Mouse (Mus musculus): ENCODE measurements around the gene Wnt3a.

The Wnt3a gene

DNA sequence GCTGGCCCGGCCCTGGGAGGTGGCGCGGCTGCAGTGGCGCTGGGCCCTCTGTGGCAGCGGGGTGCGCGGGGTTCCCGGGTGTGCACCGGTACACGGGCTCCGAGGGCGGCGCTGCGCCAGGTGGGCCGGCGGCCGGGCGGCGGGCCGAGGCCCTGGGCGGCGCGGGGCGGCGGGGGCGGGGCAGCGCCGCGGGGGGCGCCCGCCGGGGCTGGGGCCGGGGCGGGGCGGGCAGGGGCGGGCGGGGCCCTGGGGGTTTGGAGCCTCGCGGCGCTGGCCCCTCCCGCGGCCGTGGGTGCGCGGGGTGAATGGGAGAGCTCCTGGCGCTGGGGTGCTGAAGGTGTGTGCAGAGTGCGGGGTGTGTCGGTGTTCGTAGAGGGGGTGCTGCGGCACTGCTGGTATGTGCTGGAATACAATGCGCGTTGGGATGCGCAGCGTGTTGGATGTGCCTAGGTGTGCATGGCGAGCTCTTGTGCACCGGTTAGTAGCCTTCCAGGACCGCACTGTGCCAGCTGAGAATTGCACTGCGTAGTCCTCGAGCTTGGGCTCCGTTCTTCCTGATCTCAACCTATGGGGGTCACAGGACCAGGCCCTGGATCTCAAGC, at the start of gene Wnt3a:
TSS of gene Wnt3a (minus strand) at position 51 of the 602 bp plus-strand sequence.
- no peak for DNase-seq (ENCODE audit: low read depth)

DNA sequence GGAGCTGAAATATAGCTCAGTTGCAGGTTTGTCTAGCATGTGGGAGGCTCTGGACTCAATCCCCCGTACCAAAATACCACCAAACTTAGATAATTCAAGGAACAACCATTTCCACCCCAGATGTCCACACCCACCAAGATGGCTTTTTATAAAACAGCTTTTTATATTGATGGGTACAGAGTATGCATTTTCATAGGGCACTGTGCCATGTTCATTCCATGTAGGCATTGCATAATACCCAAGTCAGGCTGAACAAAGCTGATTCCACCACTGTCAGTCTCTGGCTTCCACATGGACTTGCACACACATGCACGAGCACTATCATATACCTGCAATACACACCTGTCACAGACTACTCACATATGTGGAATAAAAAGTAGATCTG, 48.2 kb upstream of the Wnt3a start:
- DNase-seq (ENCODE audit: low read depth): no peak

DNA sequence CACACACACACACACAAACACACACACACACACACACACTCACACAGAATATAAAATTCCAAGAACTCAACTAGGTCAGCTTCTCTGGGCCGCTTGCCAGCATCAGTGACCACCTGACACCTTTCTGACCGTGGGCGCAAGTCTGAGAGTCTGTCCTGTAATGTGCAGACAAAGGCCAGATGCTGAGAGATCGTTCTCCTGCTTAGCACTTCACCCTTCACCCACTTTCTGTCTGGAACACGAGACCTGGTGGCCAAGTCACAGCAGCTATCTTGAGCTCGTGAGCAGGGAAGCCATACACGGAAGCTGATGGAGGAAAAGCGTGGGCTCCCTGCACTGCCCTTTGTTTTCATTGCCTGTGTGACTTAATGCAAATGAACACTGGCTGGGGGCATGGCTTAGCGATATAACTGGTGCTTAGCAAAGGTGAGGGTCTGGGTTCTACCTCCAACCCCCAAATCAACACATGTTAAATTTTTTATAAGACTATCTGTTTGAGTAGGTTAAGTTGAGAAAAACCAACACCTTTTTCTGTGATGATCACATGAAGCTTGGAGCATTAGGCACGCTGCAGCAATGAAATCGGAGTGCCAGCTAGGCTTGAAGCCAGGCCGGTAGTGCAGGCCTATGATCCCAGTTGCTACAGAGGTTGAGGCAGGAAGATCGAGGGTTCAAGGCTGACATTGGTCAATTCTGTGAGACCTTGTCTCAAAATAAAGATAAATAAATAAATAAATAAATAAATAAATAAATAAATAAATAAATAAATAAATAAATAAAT, 47.6 kb upstream of the Wnt3a start:
- no peak for DNase-seq (ENCODE audit: low read depth)

DNA sequence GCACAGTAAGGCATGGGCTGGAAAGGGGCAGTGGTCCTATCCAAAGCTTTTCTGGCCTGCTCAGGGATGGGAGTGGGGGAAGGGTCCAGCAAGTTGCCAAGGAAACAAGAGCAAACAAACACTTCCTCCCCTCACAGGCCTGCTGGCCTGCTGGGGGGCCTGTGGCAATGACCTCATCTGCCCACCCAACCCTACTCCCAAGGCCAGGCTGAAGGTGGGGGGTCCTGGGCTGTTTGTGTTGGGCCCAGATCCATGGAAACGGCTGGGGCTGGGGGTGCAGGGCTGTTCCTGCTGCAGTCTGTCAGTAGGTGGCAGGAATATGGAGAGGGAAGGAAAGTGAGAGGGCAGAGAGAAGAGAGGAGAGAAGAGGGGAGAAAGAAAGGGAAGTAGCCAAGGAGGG, 45.8 kb upstream of the Wnt3a start:
- no peak for DNase-seq (ENCODE audit: low read depth)

DNA sequence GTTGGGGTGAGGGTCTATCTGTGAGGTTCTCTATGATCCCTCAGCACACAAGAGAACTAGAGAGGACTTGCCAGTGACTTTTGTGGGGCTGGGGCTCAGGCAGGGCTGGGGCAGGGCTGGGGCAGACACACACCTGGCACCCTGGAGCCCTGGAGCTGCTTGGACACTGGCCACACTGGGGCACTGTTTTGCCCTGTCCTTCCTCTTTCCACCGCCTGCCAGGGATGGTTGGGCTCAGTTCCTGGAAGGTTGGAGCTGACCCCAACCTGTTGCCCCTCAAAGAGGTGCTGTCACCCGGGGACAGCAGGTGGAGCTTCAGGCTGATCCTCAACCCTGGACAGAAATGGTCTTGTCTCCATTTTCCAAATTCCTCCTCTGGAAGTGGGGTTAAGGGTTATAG, 45.4 kb upstream of the Wnt3a start:
- DNase-seq (ENCODE audit: low read depth): no peak

DNA sequence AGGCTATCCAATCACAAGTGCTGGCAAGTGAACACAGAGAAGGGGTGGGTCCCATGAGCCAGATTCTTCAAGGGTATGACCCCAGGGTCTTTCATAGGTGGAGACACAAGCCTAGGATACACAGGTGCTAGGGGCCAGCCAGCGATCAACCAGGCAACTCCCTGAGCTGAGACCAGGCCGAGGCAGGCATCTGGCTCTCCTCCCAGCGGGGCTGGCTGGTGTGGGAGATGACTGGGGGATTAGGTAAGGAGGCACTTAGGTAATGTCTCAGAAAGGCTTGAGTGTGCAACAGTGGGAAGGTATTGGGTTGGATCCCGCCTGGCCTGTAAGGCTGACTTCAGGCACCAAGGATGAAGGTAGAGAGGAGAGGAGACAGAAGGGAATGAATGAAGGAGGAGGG, 44.6 kb upstream of the Wnt3a start:
- DNase-seq (ENCODE audit: low read depth): no peak

DNA sequence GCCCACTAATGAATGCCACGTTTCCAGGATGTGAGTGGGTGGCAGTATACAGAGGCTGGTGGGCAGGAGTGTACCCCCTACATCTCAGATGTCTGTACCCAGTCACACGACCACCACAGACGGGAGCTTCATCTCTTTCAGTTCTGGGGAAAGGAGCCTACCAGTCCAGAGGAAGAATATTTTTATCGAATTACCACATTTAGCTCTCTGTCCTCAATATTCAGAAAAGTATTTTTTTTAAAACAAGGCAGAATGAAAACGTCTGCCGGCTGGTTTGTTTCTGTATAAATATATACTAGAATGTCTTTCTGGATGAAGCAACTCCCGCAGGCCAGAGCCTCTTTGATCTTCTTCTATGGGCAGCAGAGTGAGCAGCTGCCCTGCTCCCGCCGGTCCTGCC, 42.4 kb upstream of the Wnt3a start:
- DNase-seq (ENCODE audit: low read depth): no peak

DNA sequence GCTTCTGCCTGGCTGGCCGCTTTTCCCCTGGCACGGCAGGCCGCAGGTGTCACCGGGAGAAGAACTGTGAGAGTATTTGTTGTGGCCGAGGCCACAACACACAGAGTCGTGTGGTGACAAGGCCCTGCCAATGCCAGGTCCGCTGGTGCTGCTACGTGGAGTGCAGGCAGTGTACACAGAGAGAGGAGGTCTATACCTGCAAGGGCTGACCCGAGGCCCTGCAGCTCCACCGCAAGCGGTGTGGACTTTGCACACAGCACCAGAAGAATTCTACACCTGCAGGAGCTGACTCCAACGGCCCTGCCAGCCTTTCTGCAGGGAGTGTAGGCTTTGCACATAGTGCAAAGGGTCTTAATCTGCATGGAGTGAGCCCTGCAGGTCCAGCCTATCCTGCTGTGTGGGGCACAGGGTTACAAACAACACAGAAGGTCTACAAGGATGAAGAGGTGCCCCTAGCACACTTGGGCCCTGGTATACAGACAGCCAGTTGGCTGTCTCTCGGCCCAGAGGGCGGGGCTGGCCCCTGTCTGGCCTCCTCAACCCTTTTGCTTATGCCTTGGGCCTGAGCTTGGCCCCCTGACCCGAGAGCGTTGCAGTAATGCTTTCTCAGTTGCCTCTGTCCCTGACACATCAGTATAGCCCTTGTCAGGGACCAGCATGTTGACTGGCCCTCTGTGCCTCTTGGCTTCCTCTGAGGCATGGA, 40.8 kb upstream of the Wnt3a start:
- DNase-seq (ENCODE audit: low read depth): no peak

DNA sequence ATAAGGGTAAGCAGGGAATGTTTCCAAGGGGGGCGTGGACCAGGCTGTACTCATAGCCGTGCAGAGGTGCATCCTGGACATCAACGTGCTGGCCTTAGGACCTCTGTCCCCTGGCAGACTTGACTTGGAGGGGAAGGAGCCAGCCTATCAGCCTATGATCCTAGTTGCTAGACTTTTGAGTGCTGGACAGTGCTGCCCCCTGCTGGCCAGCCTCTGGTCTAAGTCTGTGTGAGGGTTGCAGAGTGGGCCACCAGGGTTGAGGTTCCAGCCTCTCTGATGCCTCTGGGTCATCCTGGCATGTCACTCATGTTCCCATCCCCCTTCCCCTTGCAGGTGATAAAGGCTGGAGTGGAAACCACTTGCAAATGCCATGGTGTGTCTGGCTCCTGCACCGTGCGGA, 40.0 kb upstream of the Wnt3a start:
- peak; percentile 46 for DNase-seq (ENCODE audit: low read depth)

DNA sequence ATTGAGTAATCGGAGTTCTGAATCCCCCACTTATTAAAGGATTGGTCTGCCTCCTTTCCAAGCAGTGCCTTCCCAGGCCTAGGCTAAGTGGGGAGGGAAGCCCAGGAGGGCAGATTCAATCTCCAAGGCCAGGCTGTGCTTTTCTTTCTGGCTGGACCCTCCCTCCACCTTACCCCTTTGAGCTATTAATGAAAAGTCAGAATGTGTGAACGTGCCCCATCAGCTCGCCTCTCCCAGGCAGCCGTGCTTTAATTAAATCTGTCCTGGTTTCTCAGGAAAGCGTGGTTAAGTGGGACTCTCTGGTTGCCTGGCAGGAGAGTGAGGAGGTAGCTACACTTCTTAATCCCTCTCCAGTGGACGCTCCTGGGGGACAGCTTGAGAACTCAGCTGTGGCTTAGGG, 39.1 kb upstream of the Wnt3a start:
- no peak for DNase-seq (ENCODE audit: low read depth)

DNA sequence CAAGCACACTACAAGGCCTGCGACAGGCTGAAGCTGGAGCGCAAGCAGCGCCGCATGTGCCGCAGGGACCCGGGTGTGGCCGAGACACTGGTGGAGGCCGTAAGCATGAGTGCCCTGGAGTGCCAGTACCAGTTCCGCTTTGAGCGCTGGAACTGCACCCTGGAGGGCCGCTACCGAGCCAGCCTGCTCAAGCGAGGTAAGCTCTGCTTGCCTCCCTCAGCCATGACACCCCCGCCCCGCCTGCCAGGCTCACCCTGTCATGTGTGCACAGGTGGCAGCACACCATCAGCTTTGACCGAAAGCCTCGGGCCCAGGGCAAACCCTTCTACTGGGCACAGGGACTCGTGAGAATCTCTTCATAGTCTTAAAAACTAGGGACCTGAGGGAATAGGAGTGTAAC, 37.1 kb upstream of the Wnt3a start:
- DNase-seq (ENCODE audit: low read depth): no peak

DNA sequence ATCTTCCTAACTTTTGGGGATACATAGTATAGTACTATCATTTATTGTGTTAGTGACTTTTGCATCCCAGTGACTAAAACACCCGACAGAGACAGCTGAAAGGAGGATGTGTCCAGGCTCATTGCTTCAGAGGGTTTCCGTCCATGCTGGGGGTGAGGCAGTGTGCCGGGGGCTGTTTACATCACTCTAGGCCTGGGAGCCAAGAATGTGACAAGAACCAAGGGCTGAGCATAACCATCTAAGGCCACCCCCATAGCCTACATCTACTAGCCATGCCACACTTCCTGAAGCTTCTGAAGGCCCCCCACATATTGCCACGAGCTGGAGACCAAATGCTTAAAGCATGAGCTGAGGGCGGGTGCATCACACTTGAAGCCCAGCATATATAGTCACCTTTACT, 34.2 kb upstream of the Wnt3a start:
- DNase-seq (ENCODE audit: low read depth): no peak

DNA sequence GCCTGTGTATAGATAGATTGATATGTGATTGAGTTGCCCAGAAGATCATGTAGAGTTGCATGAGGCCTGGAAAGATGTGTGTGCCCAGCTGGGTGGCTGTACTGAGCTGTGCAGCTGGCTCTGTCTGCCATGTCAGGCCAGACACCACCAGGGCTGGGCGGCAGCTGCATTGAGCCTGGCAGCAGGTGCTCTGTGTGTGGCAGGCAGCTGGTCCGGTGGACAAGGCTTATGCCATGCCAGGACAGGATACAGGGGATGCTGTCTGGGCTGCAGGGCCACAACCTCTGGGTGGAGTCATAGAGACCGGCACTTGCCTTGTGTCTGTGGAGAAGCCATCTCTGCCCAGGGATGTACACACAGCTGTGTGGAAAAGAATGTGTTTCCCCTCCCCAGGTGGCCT, 32.4 kb upstream of the Wnt3a start:
- DNase-seq (ENCODE audit: low read depth): no peak

DNA sequence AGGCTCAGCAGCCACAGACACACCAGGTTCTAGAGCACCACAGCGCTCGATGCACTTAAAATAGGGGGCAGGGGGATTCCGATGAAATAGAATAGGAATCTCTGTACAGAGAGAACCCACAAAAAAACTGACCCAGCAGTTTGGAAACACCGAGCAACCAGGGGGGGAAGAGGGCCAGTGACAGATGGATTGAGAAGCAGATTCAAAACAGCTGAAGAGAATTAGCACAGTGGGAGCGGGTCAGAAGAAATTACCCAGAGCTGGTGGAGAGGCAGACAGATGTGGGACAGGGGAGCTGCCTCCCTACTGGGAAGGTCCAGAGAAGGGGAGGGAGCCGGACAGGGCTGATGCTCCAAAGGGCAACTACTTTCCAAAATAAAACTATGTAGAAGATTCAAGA, 26.0 kb upstream of the Wnt3a start:
- DNase-seq (ENCODE audit: low read depth): no peak

DNA sequence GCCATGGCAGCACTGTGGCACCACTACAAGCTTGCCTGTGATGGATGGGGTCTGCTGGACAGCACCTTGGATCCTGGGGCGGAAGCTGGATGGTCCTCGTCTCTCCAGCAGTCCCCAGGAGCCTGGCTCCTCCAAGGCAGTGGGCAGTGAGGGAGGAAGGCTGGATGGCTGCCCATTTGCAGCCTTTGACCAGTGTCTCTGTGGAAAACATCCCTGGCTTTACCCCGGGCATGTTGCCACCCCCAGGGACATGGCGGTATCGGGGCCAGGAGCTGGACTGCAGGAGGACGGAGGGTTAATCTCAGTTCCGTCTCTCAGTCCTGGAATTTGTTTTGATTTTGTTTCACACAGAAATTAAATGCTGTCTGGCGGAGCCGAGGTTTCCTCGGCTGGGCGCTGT, 23.4 kb upstream of the Wnt3a start:
- no peak for DNase-seq (ENCODE audit: low read depth)

DNA sequence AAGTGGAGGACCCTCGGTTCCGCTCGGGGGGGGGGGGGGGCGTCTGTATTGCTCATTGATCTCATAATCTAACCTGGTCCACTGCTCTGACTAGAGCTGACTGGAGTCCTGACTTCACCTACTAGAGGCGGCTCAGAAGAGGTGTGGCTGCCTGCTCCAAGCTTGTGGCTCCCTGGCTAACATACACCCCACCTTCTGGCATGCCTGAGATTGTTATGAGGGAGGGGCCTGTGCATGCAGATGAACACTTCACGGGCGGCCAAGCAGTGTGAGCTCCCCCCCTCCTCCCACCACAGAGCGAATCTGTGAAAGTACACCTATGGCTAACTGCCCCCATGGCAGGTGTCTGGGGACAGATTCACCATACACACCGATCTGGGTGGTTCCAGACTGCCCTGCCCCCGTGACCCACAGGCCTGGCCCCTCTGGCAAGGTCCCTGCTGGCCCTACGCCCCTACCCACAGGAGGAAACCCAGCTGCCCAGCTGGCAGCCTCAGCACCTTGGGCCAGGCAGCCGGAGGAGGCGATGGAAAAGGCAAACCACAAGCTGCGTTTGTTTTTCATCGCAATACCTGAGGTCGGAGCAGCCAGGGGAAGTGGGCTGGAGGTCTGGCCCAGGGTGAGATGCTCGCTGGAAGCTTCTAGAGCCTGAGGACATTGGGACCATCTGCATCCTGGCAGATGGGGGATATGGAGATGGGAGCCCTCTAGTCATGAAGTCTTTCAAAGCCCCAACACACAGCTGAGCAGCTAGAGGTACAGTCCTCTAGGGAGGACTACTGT, 22.7 kb upstream of the Wnt3a start:
- DNase-seq (ENCODE audit: low read depth): no peak

DNA sequence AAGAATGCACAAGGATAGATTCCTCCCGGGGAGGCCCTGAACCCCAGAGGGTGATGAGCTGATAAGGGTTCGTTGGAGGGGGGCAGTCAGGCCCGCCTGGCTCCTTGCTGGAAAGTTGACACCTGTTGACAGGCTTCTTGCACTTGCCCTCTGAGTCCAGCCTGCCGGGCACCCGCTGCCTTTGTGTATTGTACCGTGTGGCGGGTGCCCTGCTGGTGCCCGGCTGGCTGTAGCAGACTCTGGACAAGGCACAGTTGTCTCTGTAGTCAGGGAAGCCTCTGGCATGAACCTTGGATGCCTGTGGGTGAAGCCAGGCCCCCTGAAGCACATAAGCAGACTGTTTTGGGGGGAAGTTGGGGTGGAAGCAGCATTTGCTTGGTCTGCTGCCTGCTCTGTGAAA, 21.9 kb upstream of the Wnt3a start:
- DNase-seq (ENCODE audit: low read depth): no peak

DNA sequence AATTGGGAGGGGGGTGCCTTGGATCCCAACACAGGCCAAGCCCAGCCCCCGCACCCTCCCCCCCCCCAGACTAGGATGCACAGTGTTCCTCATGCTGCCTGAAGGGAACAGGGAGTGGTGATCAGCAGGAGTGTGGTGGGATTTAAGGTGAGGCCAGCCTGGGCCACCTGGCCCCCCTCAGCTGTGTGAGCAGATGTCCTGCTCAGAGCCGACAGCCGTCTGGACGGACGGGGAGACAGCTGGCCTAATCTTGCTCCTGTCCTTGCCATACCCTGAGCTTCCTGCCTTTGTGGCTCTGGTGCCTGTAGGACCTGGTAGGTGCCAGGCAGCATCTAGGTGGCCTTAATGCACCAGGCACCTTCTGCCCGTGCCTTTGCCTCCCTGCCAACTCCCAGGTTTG, 21.5 kb upstream of the Wnt3a start:
- DNase-seq (ENCODE audit: low read depth): no peak

DNA sequence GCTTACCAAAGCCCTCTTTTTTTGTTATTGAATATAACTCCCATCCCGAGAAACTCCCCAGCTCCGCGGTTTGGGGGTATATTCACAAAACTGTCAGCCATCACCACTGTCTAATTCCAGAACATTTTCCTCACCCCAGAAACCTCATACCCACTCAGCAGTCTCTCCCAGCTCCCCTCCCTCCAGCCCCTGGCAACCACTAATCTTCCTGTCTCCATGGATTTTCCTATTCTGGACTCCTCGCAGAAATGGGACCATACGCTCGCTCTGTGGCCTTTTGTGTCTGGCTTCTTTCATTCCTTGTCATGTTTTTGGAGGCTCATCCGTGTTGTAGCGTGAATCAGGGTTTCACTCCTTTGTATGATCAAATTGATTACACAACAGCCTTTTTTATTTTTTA, 19.4 kb upstream of the Wnt3a start:
- no peak for DNase-seq (ENCODE audit: low read depth)

DNA sequence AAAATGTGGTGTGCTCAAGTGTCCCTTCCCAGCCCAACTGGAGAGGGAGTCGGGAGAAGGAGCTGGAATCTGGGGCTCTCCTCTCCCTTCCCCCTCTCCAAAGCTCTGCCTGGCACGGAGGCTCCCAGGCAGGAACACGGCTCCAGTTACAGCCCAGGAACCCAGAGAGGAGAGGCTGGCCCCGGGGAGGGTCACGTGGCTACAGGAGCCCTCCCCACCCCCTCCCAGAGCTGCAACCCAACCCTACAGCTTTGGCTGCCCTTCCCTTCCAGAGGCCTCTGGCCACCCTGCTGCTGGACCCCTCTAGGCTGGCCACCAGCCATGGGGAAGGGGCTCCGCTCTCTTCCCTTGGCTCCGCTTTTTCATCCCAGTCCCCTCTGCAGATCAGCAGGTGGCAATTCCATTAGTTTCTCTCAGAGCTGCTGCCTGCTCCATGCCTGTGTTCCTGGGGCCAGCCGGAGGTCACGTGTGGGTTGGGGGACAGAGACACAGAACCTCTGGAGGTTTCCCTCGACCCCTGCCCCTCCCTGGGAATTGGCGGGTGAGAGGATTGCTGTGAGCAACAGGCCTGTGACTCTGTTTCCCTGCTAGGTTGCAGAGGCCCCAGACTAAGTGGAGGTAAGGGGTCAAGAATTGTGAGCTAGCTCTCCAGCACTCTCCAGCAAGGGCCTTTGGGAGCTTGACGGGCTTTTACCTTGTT, 18.7 kb upstream of the Wnt3a start:
- DNase-seq (ENCODE audit: low read depth): no peak

DNA sequence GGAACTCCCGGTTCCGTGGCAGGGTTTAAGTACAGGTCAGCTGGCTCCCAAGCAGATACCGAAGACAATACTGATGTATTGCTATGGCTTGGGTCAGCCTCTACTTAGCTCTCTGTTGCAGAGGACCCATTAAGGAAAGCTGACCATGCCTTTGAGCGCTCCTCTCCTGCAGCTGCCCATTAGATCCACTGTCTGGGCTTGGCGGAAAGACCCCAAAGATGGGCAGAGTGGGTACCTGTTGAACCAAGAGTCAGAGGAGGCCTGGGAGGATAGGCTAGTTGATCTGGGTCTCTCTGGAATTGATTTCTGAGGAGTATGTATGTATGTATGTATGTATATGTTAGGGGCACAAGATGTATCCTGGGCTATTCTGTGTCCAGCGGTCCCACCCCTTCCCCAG, 18.1 kb upstream of the Wnt3a start:
- no peak for DNase-seq (ENCODE audit: low read depth)

DNA sequence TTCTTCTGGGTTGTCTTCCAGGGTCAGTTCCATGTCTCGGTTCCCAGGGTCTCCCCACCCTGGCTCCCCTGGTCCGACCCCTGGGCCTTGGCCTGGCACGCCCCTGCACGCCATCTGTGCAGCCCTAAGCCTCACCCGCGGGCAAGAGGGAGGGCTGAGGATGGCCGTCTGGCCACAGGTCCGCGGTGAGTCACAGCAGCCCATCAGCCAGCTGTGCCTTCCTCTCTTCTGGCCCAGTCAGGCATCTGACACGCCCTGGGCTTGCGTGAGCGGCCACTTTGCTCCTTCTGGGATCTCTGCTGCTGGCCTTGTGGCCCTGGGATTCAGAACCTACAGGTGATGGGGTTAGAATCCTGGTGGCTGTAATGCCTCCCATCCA, 17.6 kb upstream of the Wnt3a start:
- DNase-seq (ENCODE audit: low read depth): no peak

All from c-Kit-positive CD71-negative TER-119-negative erythroid progenitor cells, embryonic 14.5 days (primary cell).